Mouse (Mus musculus) MEL (cell line): ENCODE results near the gene Nectin2. TPM values are rescaled to one million over a fixed set of nuclear protein-coding genes. Genes with fewer than 3 reads are reported as not detected.

Experiments used
- DNase-seq: peaks from one replicate; pipeline ENCODE4 v3.0.0; 2011; ENCODE audit warnings: low read depth, low spot score
- H3K27ac ChIP-seq: 2 replicates; pipeline ENCODE4 v1.5.1; 2012; ENCODE audit warnings: low read depth, mild to moderate bottlenecking, control low read depth, low read length, moderate library complexity; ENCODE audit not compliant: control insufficient read depth
- H3K27me3 ChIP-seq, 2 experiments: fragments of 150-350 bp in 1 of 2; sonication (generic) in 1 of 2; 2 replicates each; pipeline ENCODE4 v1.6.1; 2012; ENCODE audit warnings: low read length in 2 of 2, mild to moderate bottlenecking in 2 of 2, improper control_type of control experiment in 1 of 2, moderate library complexity in 1 of 2; ENCODE audit not compliant: insufficient read depth in 2 of 2, control insufficient read depth in 1 of 2
- H3K36me3 ChIP-seq, 2 experiments: 2 replicates each; pipeline ENCODE4 v1.6.1; 2012 to 2014; ENCODE audit warnings: low read length in 2 of 2, improper control_type of control experiment in 1 of 2, inconsistent platforms in 1 of 2, mild to moderate bottlenecking in 1 of 2; ENCODE audit not compliant: insufficient read depth in 2 of 2, control insufficient read depth in 1 of 2
- H3K4me1 ChIP-seq, 2 experiments: fragments of 150-350 bp in 1 of 2; sonication (generic) in 1 of 2; 2 replicates each; pipeline ENCODE4 v1.6.1; 2012; ENCODE audit warnings: low read length in 2 of 2, improper control_type of control experiment in 1 of 2, mild to moderate bottlenecking in 1 of 2; ENCODE audit not compliant: insufficient read depth in 2 of 2, control insufficient read depth in 1 of 2
- H3K4me3 ChIP-seq, 2 experiments: fragments of 150-350 bp in 1 of 2; sonication (generic) in 1 of 2; 2 replicates each; pipeline ENCODE4 v1.5.1; 2012; ENCODE audit warnings: low read depth in 2 of 2, low read length in 2 of 2, mild to moderate bottlenecking in 2 of 2, moderate library complexity in 2 of 2, control low read depth in 1 of 2, improper control_type of control experiment in 1 of 2; ENCODE audit not compliant: control insufficient read depth in 1 of 2, insufficient read depth in 1 of 2
- H3K79me2 ChIP-seq: 2 replicates; pipeline ENCODE4 v1.6.1; 2012; ENCODE audit warnings: mild to moderate bottlenecking, low read length, moderate library complexity; ENCODE audit not compliant: control insufficient read depth, poor library complexity, insufficient read depth
- H3K9ac ChIP-seq: 2 replicates; pipeline ENCODE4 v1.6.1; 2012; ENCODE audit warnings: low read depth, mild to moderate bottlenecking, control low read depth, low read length, moderate library complexity; ENCODE audit not compliant: control insufficient read depth, poor library complexity, severe bottlenecking
- H3K9me3 ChIP-seq: fragments of 150-350 bp; sonication (generic); replicated peaks from 2 replicates; pipeline ENCODE4 v1.6.1; 2012; ENCODE audit warnings: mild to moderate bottlenecking, low read length, improper control_type of control experiment, moderate library complexity; ENCODE audit not compliant: insufficient read depth
- BHLHE40 ChIP-seq: IDR thresholded peaks from 2 replicates; pipeline ENCODE4 v1.6.1; 2012; ENCODE audit warnings: low read depth, mild to moderate bottlenecking, inconsistent platforms, low read length, improper control_type of control experiment, borderline replicate concordance
- CHD2 ChIP-seq: IDR thresholded peaks from 2 replicates; pipeline ENCODE4 v1.6.1; 2011; ENCODE audit warnings: low read length, improper control_type of control experiment
- CTCF ChIP-seq, 3 experiments: IDR thresholded peaks in 2 of 3; conservative IDR thresholded peaks in 1 of 3; 2 replicates each; pipeline ENCODE4 v1.5.1; 2011 to 2012; ENCODE audit warnings: low read length in 3 of 3, low read depth in 2 of 3, mild to moderate bottlenecking in 2 of 3, improper control_type of control experiment in 1 of 3, inconsistent platforms in 1 of 3, mixed read lengths in 1 of 3, moderate library complexity in 1 of 3; ENCODE audit not compliant: control insufficient read depth in 1 of 3, insufficient read depth in 1 of 3, poor library complexity in 1 of 3, severe bottlenecking in 1 of 3
- EP300 ChIP-seq, 2 experiments: IDR thresholded peaks; 2 replicates each; pipeline ENCODE4 v1.6.1; 2011; ENCODE audit warnings: improper control_type of control experiment in 2 of 2, low read length in 2 of 2, low read depth in 1 of 2, mild to moderate bottlenecking in 1 of 2
- GABPA ChIP-seq: IDR thresholded peaks from 2 replicates; pipeline ENCODE4 v1.6.1; 2012; ENCODE audit warnings: low read depth, mild to moderate bottlenecking, inconsistent platforms, low read length, improper control_type of control experiment, moderate library complexity
- GATA1 ChIP-seq: IDR thresholded peaks from 2 replicates; pipeline ENCODE4 v1.6.1; 2011; ENCODE audit warnings: low read depth, low read length, improper control_type of control experiment
- JUND ChIP-seq: IDR thresholded peaks from 2 replicates; pipeline ENCODE4 v1.6.1; 2011; ENCODE audit warnings: low read depth, mild to moderate bottlenecking, improper control_type of control experiment, low read length
- MAX ChIP-seq: IDR thresholded peaks from 2 replicates; pipeline ENCODE4 v1.6.1; 2011; ENCODE audit warnings: low read length, improper control_type of control experiment
- MXI1 ChIP-seq: IDR thresholded peaks from 2 replicates; pipeline ENCODE4 v1.6.1; 2011; ENCODE audit warnings: mild to moderate bottlenecking, low read depth, low read length, improper control_type of control experiment
- MYC ChIP-seq: IDR thresholded peaks from 2 replicates; pipeline ENCODE4 v1.6.1; 2011; ENCODE audit warnings: low read depth, mild to moderate bottlenecking, low read length, improper control_type of control experiment, moderate library complexity
- NRF1 ChIP-seq: IDR thresholded peaks from 2 replicates; pipeline ENCODE4 v1.6.1; 2014; ENCODE audit warnings: low read depth, mild to moderate bottlenecking, inconsistent platforms, low read length, improper control_type of control experiment, moderate library complexity; ENCODE audit not compliant: poor library complexity, insufficient read depth, severe bottlenecking
- POLR2AphosphoS2 ChIP-seq: IDR thresholded peaks from 2 replicates; pipeline ENCODE4 v1.6.1; 2011; ENCODE audit warnings: low read length, improper control_type of control experiment
- POLR2AphosphoS5 ChIP-seq: IDR thresholded peaks from 2 replicates; pipeline ENCODE4 v1.6.1; 2012; ENCODE audit warnings: low read depth, borderline replicate concordance, mild to moderate bottlenecking, inconsistent platforms, low read length, moderate library complexity, mixed read lengths
- RAD21 ChIP-seq: IDR thresholded peaks from 2 replicates; pipeline ENCODE4 v1.6.1; 2011; ENCODE audit warnings: mild to moderate bottlenecking, low read depth, low read length, improper control_type of control experiment
- RCOR1 ChIP-seq: IDR thresholded peaks from 2 replicates; pipeline ENCODE4 v1.6.1; 2012; ENCODE audit warnings: low read depth, mild to moderate bottlenecking, inconsistent platforms, low read length, improper control_type of control experiment
- TBP ChIP-seq: IDR thresholded peaks from 2 replicates; pipeline ENCODE4 v1.8.0; 2011; ENCODE audit warnings: low read depth, low read length, improper control_type of control experiment
- TCF12 ChIP-seq: IDR thresholded peaks from 2 replicates; pipeline ENCODE4 v1.6.1; 2014; ENCODE audit warnings: low read depth, mild to moderate bottlenecking, inconsistent platforms, low read length, improper control_type of control experiment, moderate library complexity
- UBTF ChIP-seq: IDR thresholded peaks from 2 replicates; pipeline ENCODE4 v1.6.1; 2012; ENCODE audit warnings: low read depth, mild to moderate bottlenecking, inconsistent platforms, low read length, improper control_type of control experiment, moderate library complexity, borderline replicate concordance; ENCODE audit not compliant: insufficient read depth
- USF2 ChIP-seq, 2 experiments: IDR thresholded peaks; 2 replicates each; pipeline ENCODE4 v1.6.1; 2011 to 2012; ENCODE audit warnings: improper control_type of control experiment in 2 of 2, low read length in 2 of 2, borderline replicate concordance in 1 of 2, inconsistent platforms in 1 of 2, low read depth in 1 of 2, mild to moderate bottlenecking in 1 of 2; ENCODE audit not compliant: insufficient read depth in 1 of 2
- ZC3H11A ChIP-seq: IDR thresholded peaks from 2 replicates; pipeline ENCODE4 v1.6.1; 2012; ENCODE audit warnings: low read depth, mild to moderate bottlenecking, inconsistent platforms, low read length, improper control_type of control experiment
- ZKSCAN1 ChIP-seq: IDR thresholded peaks from 2 replicates; pipeline ENCODE4 v1.6.1; 2012; ENCODE audit warnings: low read depth, mild to moderate bottlenecking, inconsistent platforms, low read length, improper control_type of control experiment, moderate library complexity
- polyA plus RNA-seq, 2 experiments: library from polyadenylated mRNA; stranded (reverse) in 1 of 2; unstranded in 1 of 2; fragments of >175 nt in 1 of 2; fragments of >200 nt in 1 of 2; gene quantifications; 2 replicates each; pipeline versions ENCODE4 v1.2.1 to v1.2.4; 2012; ENCODE audit warnings: low replicate concordance in 2 of 2, low read depth in 1 of 2; ENCODE audit not compliant: insufficient read length in 2 of 2, insufficient read depth in 1 of 2, missing spikeins in 1 of 2
- total RNA-seq: library from RNA; depleted of rRNA; stranded (reverse); fragments of 300-350 nt; gene quantifications from 2 replicates; pipeline ENCODE4 v1.2.3, GENCODE M21; 2012

The Nectin2 gene
- total and polyA plus RNA-seq, 3 experiments: 6.9 to 25.6 TPM; not detected in 1

DNA sequence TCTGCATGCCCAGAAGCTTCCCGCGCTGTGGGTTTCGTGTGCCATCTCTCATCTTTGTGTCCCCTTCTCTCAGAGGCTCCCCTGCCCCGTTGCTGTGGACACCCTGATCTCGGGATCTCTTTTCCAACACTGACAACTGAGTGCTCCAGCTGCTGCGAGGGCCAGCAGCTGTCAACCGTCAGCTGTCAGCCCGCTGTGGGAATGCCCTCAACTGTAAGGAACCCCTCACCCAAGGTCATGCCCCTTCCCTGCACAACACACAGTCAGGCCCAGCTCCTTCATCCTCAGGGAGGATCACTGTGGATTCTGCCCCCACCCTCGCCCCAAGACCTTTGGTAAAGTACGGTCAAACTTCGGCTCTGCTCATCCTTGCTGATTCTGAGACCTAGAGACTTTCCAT is 12.0 kb upstream of the Nectin2 start:
- Histone ChIP-seq H3K36me3 (no peaks in the 10 kb centered on the region), H3K4me3 (no peak overlapping the region), H3K79me2 (no peaks in the 10 kb centered on the region), H3K4me1 (no peaks in the 10 kb centered on the region; a peak in 1 of 4 replicates), H3K27me3 (no peaks in the 10 kb centered on the region), H3K27ac (no peak overlapping the region), H3K9me3 (no peaks in the 10 kb centered on the region), H3K9ac (no peak overlapping the region)
- DNase-seq: no peak
- TF ChIP-seq ZKSCAN1 (no peak), ZC3H11A (no peak), TCF12 (no peak), CTCF (IDR thresholded peaks at IDR 0.05 in 2 of 3, conservative IDR thresholded peaks at IDR 0.05 in 1 of 3; ENCODE audit: control insufficient read depth in 1 of 3, insufficient read depth in 1 of 3, low read depth in 2 of 3, low read length in 3 of 3, poor library complexity in 1 of 3, severe bottlenecking in 1 of 3) (no peak), UBTF (no peak), BHLHE40 (no peak), NRF1 (no peak), USF2 (IDR thresholded peaks at IDR 0.05; ENCODE audit: borderline replicate concordance in 1 of 2, insufficient read depth in 1 of 2, low read depth in 1 of 2, low read length in 2 of 2) (no peak), MAX (no peak), MXI1 (no peak), RAD21 (no peak), TBP (no peak), GABPA (no peak), POLR2AphosphoS5 (no peak), JUND (no peak), POLR2AphosphoS2 (no peak), CHD2 (no peak), EP300 (IDR thresholded peaks at IDR 0.05; ENCODE audit: low read depth in 1 of 2, low read length in 2 of 2) (no peak), GATA1 (no peak)

DNA sequence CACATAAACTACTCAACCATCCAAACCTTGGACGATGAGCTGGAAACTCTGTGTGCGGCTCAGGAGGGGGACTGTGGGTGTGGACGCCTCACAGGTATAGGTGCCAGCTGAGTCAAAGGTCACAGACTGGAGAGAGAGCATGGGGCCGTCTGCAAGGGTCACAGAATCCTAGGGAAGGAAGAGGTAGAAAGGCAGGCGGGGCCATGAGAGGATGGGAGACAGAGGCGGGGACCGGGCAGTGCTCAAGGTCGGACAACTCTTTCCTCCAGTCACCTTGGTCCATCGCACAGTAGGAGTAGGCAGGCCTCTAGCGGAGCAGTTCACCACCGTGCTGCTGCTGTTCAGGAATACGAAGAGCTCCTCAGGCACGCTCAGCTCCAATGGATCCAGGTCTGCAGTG is 9.7 kb upstream of the Nectin2 start:
- Histone ChIP-seq H3K27me3 (no peaks in the 10 kb centered on the region), H3K27ac (no peak overlapping the region)
- no peak for DNase-seq
- no peak for TF ChIP-seq TBP
- no peak for TF ChIP-seq CHD2
- no peak for TF ChIP-seq RCOR1
- no peak for TF ChIP-seq EP300 (IDR thresholded peaks at IDR 0.05; ENCODE audit: low read depth in 1 of 2, low read length in 2 of 2)
- TF ChIP-seq MYC: no peak
- TF ChIP-seq, all 39 proteins: peak for 0
- H3K4me1 ChIP-seq: no peaks in the 10 kb centered on the region; a peak in 1 of 4 replicates
- no peaks in the 10 kb centered on the region for H3K36me3 ChIP-seq
- no peak overlapping the region for H3K9ac ChIP-seq
- H3K79me2 ChIP-seq: no peaks in the 10 kb centered on the region
- H3K9me3 ChIP-seq: no peaks in the 10 kb centered on the region
- no peak overlapping the region for H3K4me3 ChIP-seq
